Mouse (Mus musculus): Measurements from ENCODE around the gene Cep170b. TPM values are rescaled to one million over a fixed set of nuclear protein-coding genes. Genes with fewer than 3 reads are reported as not detected.
A peak's percentile ranks its signal among the peaks of the same experiment; 100 is the strongest.

The Cep170b gene
- polyA plus RNA-seq (2012; rRNA removed) = 30.1 and 36.9 TPM in 2 replicates
- 21.3 and 23.6 TPM in 2 replicates for polyA plus RNA-seq (2014; fragmentation: Nextera tagmentation; extraction: Ambion mirVana)

GRCm38 (mm10) chr12:112720216-112720615 is at the start of gene Cep170b:
Gene Cep170b (plus strand): TSS chr12:112720455.
- H3K9ac ChIP-seq (ENCODE audit: low read depth, low read length, severe bottlenecking) = no peak within 1 kb of the TSS; the same call in 1 of the 2 replicates

GRCm38 (mm10) chr12:112670718-112671393 is 49.4 kb upstream of the Cep170b start:
- Histone ChIP-seq H3K27me3 (ENCODE audit: control insufficient read depth, insufficient read depth, low read length) (no peaks in the 10 kb centered on the region), H3K4me1 (ENCODE audit: control insufficient read depth, insufficient read depth, low read length) (peaks cover 41% of the 10 kb centered on the region), H3K9ac (ENCODE audit: low read depth, low read length, severe bottlenecking) (peak overlapping the region; percentile 22; the same call in 1 of the 2 replicates), H3K4me2 (replicated peaks; ENCODE audit: low read depth, low read length, severe bottlenecking) (no peak overlapping the region; the same call in 1 of the 2 replicates), H3K9me3 (ENCODE audit: control insufficient read depth, low read length) (no peaks in the 10 kb centered on the region), H3K27ac (replicated peaks; ENCODE audit: low read depth, low read length) (peak overlapping the region; percentile 55; the same call in 1 of the 2 replicates), H3K36me3 (ENCODE audit: control insufficient read depth, insufficient read depth, low read length) (peaks cover 59% of the 10 kb centered on the region), H3K4me3 (replicated peaks; ENCODE audit: low read length) (no peak overlapping the region)
- DNase-seq (ENCODE audit: low spot score) (no peak), ATAC-seq (ENCODE audit: low FRiP score, low read depth) (no peak)
- TF ChIP-seq POLR2A (IDR thresholded peaks at IDR 0.05; ENCODE audit: borderline replicate concordance, extremely low read depth, insufficient read depth, insufficient read length) = no peak
- 47% methylated on average over 8 of the region's 9 CpGs for WGBS

More at GRCm38 (mm10) chr12:112720216-112720615, at the start of gene Cep170b:
- Histone ChIP-seq H3K4me1 (ENCODE audit: control insufficient read depth, insufficient read depth, low read length) (peaks cover 17% of the 10 kb centered on the region; the same call in 1 of the 2 replicates), H3K27ac (replicated peaks; ENCODE audit: low read depth, low read length) (peak within 1 kb of the TSS; percentile 56; the same call in 1 of the 2 replicates), H3K4me2 (replicated peaks; ENCODE audit: low read depth, low read length, severe bottlenecking) (peak within 1 kb of the TSS; percentile 85), H3K9me3 (ENCODE audit: control insufficient read depth, low read length) (no peaks in the 10 kb centered on the region), H3K4me3 (replicated peaks; ENCODE audit: low read length) (peak within 1 kb of the TSS; percentile 86), H3K36me3 (ENCODE audit: control insufficient read depth, insufficient read depth, low read length) (no peaks in the 10 kb centered on the region; the same call in 1 of the 2 replicates), H3K27me3 (ENCODE audit: control insufficient read depth, insufficient read depth, low read length) (no peaks in the 10 kb centered on the region)
- ATAC-seq (ENCODE audit: low FRiP score, low read depth) (no peak), DNase-seq (ENCODE audit: low spot score) (no peak)
- TF ChIP-seq POLR2A (IDR thresholded peaks at IDR 0.05; ENCODE audit: borderline replicate concordance, extremely low read depth, insufficient read depth, insufficient read length) = no peak
- WGBS = 74% methylated on average over 6 of the region's 6 CpGs

GRCm38 (mm10) chr12:112671891-112672290 is 48.4 kb upstream of the Cep170b start:
- DNase-seq (ENCODE audit: low spot score) (no peak), ATAC-seq (ENCODE audit: low FRiP score, low read depth) (no peak)
- H3K27ac ChIP-seq (replicated peaks; ENCODE audit: low read depth, low read length) = 0 out of 2 replicates have a peak overlapping the region, but pooled peaks have one; percentile 55
- H3K9ac ChIP-seq (ENCODE audit: low read depth, low read length, severe bottlenecking) = peak overlapping the region; percentile 22; the same call in 1 of the 2 replicates
- H3K36me3 ChIP-seq (ENCODE audit: control insufficient read depth, insufficient read depth, low read length) = peaks cover 50% of the 10 kb centered on the region
- H3K4me1 ChIP-seq (ENCODE audit: control insufficient read depth, insufficient read depth, low read length) = peaks cover 31% of the 10 kb centered on the region
- no peaks in the 10 kb centered on the region for H3K9me3 ChIP-seq (ENCODE audit: control insufficient read depth, low read length)
- WGBS = 74% methylated on average over 7 of the region's 7 CpGs
- no peak for TF ChIP-seq POLR2A (IDR thresholded peaks at IDR 0.05; ENCODE audit: borderline replicate concordance, extremely low read depth, insufficient read depth, insufficient read length)
- peak overlapping the region; percentile 99; the same call in 1 of the 2 replicates for H3K4me3 ChIP-seq (replicated peaks; ENCODE audit: low read length)
- H3K27me3 ChIP-seq (ENCODE audit: control insufficient read depth, insufficient read depth, low read length) = no peaks in the 10 kb centered on the region
- H3K4me2 ChIP-seq (replicated peaks; ENCODE audit: low read depth, low read length, severe bottlenecking) = peak overlapping the region; percentile 94

GRCm38 (mm10) chr12:112672744-112673575 is 47.3 kb upstream of the Cep170b start:
- WGBS = 9% methylated on average over 19 of the region's 21 CpGs
- ATAC-seq (ENCODE audit: low FRiP score, low read depth) = peak; percentile 35; the same call in 1 of the 2 replicates

More at GRCm38 (mm10) chr12:112672744-112673575, 47.3 kb upstream of the Cep170b start:
- no peaks in the 10 kb centered on the region for H3K9me3 ChIP-seq (ENCODE audit: control insufficient read depth, low read length)
- peak overlapping the region; percentile 94 for H3K4me2 ChIP-seq (replicated peaks; ENCODE audit: low read depth, low read length, severe bottlenecking)
- peaks cover 31% of the 10 kb centered on the region for H3K4me1 ChIP-seq (ENCODE audit: control insufficient read depth, insufficient read depth, low read length)
- H3K36me3 ChIP-seq (ENCODE audit: control insufficient read depth, insufficient read depth, low read length) = peaks cover 41% of the 10 kb centered on the region
- peak; percentile 46 for DNase-seq (ENCODE audit: low spot score)
- H3K27me3 ChIP-seq (ENCODE audit: control insufficient read depth, insufficient read depth, low read length) = peaks cover 2% of the 10 kb centered on the region; the same call in 1 of the 2 replicates
- peak overlapping the region; percentile 99 for H3K4me3 ChIP-seq (replicated peaks; ENCODE audit: low read length)
- H3K9ac ChIP-seq (ENCODE audit: low read depth, low read length, severe bottlenecking) = peak overlapping the region; percentile 99
- no peak for TF ChIP-seq POLR2A (IDR thresholded peaks at IDR 0.05; ENCODE audit: borderline replicate concordance, extremely low read depth, insufficient read depth, insufficient read length)
- peak overlapping the region; percentile 93 for H3K27ac ChIP-seq (replicated peaks; ENCODE audit: low read depth, low read length)
